Mouse (Mus musculus) 3134 (cell line): ENCODE measurements around the gene 1700030K09Rik.

Experiments used
- DNase-seq: peaks from one replicate; pipeline ENCODE4 v3.0.0-alpha.2; 2011; ENCODE audit warnings: low spot score; ENCODE audit not compliant: insufficient read length; ENCODE audit errors: extremely low read depth

1700030K09Rik gene

DNA sequence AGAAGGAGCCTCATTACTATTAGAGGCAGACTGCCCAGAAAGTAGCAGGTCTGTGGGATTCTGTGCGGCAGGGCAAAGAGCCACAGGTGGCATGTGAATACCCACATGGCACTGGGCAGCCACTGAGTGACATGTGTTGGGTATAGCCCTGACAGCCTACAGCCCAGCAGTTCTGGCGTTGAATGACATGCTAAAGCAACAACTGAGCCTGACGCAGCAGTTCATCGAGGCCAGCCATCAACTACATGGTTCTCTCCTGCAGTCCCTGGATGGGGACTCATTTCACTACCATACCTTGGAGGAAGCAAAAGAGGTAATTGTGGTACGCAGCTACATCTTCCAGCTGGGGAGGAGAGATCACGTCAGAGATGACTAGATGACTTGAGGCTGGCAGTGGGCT lies 14.8 kb downstream of the 1700030K09Rik start:
- no peak for DNase-seq

DNA sequence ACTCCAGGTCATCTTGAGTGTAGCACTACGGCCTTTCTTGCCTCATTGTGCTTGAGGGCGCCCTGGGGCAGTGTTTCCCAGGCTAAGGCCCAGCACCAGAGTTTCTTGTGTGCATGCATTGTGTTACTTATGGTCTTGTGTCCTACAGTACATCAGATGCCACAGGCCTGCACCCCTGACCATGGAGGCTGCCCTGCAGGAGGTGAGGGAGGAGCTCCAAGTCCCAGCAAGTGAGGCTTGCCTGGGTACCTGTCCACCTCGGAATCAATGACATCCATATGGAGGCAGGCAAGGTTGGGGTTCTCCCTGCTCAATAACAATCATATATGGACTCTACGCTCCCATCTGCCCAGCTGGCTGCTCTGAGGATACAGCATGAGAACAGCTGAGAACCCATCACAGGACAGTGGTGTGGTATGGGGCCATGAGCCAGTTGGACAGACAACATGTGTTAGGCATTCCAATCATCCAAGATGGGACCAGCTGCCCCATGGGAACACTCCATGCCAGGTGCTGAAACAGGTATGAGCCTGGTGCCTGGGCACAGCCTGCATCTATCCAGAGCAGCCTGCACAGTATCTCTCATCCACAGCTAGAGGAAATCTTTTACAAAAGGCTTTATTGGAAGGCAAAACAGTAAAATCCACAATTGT lies 16.3 kb downstream of the 1700030K09Rik start:
- DNase-seq: no peak

DNA sequence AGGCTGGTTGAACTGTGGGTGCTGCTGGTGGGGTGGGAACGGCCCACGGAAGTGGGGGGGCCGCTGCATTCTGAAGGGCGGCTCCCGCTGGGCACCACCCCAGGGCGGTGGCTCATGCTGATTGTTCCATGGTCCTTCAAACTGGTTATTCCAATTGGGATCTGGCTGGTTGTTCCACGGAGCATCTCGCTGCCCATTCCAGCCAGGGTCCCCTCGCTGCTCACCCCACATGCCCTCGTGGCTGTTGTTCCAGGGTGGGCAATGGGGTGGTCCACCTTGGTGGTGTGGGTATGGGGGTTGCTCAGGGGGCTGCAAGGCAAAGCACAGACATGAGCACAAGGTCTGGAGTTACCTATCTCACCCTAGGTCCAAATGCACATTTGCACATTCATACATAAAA lies 20.5 kb downstream of the 1700030K09Rik start:
- DNase-seq: no peak

GRCm38 (mm10) chr8:72469243-72469642 lies 25.6 kb downstream of the 1700030K09Rik start:
- DNase-seq: no peak

- no peak for DNase-seq
Measured at GRCm38 (mm10) chr8:72469984-72470383, 26.3 kb downstream of the 1700030K09Rik start.

DNA sequence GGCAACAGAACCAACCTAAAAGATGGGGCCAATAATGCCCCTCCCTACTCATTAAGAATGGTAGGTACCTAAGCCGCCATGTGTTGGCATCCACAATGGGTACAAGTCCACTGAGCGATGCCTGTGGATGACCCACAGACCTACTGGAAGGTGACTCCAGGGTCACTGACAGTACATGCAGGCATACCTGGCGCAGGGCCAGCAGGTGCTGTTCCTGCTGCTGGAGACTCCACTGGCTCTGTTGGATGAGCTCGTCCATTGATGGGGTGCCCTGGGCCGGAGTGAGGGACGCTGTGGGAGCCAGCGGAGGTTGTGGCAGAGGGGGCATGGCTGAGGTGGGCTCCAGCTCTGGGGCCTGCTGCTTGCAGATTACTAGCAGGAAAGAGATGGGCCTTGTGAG lies 27.0 kb downstream of the 1700030K09Rik start:
- no peak for DNase-seq

- DNase-seq: peak; percentile 99
Measured at GRCm38 (mm10) chr8:72474826-72475546, 31.3 kb downstream of the 1700030K09Rik start, which contains the start of gene Cherp. Gene Cherp, minus strand, starts transcription at chr8:72475226.

GRCm38 (mm10) chr8:72485456-72486199 lies 41.9 kb downstream of the 1700030K09Rik start:
- DNase-seq: no peak

DNA sequence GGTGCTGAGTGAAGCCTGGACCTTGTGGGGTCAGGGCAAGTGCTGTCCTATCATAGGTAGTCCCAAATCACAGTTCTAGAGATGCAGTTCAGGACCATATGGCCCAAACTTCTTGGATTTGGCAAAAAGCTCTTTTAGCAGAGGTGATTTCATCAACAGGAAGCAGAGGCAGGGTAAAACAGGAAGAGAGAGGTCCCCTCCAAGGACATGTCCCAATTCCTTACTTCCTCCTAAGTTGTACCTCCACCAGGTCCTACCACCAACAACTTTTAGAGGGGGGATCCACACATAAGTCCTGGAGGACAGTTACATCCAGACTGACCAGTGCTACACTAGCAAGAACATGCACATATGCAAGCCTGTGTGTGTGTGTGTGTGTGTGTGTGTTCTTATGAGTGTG lies 43.3 kb downstream of the 1700030K09Rik start:
- DNase-seq: no peak

DNA sequence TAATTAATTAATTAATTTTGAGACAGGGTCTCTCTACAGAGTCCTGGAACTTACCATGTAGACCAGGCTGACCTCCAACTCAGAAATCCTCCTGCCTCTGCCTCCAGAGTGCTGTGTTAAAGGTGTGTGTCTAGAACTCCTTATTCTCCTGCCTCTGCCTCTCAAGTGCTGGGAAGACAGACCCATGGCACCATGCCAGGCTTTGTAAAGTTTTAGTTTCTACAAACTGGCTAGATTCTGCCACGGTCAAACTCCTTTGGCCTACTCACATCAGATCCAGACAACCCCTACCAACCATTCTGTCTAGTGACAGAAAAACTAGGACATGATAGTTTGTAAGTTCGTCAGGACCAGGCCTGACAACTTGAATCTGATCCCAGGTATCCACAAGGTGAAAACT lies 47.3 kb downstream of the 1700030K09Rik start:
- no peak for DNase-seq

DNA sequence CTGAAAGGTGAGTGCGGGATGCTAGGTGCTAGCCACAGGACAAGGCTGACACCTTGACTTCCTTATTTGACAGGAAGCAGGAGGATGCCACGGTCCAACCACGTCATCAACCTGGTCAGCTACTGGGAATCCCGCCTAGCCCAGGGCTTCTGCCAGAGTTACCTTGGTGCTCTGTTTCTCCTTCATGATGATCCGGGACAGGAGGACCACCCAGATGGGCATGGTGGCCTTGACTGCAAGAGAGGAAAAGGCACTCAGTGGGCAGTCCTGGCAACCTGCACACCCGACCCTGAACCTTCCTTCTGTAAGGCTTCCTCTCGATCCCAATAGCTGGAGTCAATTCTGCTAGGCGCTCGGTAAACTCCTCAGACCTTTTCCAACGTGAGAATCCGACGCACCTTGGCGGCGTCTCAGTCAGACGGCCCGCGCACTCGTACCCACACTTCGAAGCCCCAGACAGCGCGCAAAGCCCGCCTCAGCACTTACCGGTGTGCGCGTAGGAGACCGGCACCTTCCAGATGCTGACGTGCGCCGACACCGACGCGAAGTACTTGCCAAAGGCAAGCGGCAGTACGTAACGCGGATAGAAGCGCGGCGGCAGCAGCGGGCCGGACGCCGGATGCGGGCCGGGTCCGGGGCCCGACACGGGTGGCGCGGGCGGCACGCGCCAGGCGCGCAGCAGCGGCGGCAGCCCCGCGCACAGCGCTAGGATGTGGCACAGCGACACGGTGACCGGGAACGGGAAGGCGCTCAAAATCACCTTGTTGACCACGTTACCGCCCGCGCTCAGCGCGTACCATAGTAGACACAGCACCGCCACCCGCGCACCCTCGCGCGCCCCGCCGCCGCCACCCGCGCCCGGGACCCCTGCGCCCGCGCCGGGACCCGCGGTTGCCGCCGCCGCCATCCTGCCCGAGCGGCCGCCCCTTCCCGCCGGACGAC lies 48.3 kb downstream of the 1700030K09Rik start, which contains the start of gene Slc35e1:
Gene Slc35e1 (minus strand): TSS at position 935 of the 942 bp plus-strand sequence.
- peak; percentile 64 for DNase-seq

- peak; percentile 100 for DNase-seq
Measured at GRCm38 (mm10) chr8:72492622-72493081, 49.0 kb downstream of the 1700030K09Rik start.

GRCm38 (mm10) chr8:72493381-72493780 lies 49.7 kb downstream of the 1700030K09Rik start:
- DNase-seq: no peak

GRCm38 (mm10) chr8:72495411-72496111 lies 51.9 kb downstream of the 1700030K09Rik start:
- peak; percentile 15 for DNase-seq

- DNase-seq: peak; percentile 18
Measured at GRCm38 (mm10) chr8:72496217-72496616, 52.5 kb downstream of the 1700030K09Rik start.

DNA sequence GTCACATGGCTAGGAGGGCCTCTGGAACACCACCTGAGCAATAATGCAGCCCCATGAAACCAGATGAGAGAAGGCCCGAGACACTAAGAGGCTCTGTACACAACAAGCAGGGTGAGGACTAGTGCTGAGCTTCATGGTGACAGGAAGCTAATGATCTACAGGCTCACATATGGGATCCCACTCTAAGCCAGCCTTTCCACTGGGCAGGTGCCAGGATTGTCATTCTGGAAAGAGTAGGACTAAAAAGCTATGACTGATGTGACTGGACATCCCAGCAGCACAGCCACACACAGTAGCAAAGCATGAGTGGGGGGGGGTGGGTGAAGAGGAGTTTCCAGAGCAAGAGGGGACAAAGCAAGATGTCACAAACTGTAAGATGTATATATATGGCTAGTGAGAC lies 54.2 kb downstream of the 1700030K09Rik start:
- DNase-seq: no peak

GRCm38 (mm10) chr8:72498527-72498926 lies 54.8 kb downstream of the 1700030K09Rik start:
- DNase-seq: no peak

DNA sequence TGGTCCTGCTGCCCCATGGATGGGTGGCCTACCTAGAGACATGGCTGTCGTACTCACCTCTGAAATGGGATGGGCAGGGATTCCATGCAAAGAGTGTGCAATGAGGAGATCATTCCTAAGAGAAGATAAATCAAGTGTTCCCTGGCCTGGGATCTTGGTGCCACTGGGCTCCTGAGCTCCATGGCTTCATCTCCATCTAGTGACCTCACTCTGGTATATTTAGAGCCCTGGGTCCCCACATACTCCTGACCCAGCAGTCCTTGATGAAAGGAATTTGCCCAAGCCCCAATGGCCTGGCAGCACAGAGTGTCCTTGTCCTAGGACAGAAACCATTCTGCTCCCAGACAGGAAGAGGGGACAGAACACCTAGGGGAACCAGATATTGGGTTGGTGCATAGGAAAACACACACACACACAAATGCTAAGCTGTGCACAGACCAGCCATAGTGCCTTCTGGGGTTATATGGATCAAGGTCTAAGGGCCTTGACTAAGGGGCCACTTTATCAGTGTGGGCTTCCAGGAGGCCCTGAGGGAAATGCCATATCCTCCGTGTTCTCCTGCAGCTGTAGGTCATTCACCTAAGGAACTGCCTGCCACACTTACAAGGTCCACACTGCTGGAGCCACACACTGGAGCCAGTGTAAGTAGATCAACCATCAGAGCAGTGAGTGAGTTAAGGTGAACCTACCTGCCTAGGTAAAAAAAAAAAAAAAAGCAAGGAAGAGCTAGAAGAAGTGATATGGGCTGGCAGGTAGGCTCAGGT lies 56.0 kb downstream of the 1700030K09Rik start:
- DNase-seq: no peak

DNA sequence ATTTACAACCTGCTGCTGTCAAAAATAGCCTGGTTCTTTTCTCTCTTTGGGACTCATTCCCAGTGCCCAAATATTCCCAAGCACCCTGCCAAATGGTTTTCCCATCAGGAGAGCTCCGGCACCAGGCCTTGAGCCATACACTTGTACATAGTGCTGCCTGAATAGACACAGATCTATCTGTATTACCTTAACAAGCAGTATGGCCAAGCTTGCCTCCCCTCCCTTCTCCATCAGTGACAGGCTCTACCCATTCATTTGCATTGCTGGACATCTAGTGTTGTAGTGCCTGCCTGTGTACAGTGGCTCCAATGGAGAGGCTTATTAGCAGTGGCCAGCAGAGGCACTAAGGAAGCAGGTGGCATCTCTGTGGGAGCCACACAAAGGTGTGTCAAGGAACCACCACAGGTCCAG lies 56.8 kb downstream of the 1700030K09Rik start:
- DNase-seq: no peak
